Mouse (Mus musculus): Measurements from ENCODE around the gene Kansl2.

Kansl2 gene

DNA sequence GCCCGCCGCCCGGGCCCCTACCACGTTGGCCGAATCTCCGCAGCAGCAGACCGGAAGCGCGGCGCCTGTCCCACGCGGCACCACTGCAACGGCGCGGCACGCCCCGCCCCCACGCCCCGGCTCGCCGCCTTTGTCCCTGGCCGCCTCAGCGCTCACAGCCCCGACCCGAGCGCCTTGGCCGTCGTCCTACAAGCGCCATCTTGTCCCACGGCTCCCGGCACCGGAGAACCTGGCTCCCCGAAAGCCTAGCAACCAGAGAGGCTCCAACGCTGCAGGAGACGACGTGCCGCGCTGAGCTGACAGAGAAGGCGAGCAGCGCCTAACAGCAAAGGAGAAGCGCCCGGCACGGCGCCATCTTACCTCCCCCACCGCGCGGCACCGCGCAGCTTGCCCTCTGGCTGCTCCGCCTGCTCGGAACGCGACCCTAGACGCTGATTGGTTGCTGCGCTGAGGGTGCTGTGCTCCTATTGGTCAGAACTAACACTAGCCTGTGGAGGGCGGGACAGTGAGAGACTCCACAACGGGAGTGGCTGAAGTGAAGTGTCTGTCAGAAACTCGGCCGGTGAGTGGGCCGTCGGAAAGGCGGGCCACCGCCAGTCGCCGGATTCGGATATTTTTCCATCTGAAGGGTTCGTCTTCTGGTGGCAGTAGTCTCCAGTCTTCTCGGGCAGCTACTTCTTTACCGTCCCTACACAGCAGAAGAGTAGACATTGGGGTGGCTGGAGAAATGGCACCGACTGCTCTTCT is at the start of gene Kansl2:
TSS of gene Kansl2 (minus strand) at position 384 of the 747 bp plus-strand sequence.
- DNase-seq (ENCODE audit: low spot score in 2 of 2), result peak; percentile 98 to 99

DNA sequence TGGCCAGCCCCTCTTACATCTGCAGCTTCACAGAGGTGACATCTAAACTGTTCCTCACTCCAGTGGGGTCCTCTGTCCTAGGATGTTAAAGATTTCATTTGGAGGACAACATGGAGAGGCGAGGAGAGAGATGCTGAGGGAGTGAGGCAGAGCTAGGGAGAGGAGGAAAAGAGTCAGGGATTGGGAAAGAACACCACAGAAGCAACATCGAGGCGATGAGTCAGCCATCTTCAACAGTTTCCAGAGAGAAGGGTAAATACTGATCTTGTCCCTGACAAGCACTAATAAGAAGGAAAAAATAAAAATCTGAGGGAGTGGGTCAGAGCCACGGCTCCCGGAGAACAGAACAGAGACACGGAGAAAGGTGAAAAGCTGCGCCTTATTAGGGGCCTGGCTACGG is 48.9 kb upstream of the Kansl2 start:
- no peak for DNase-seq (ENCODE audit: low spot score in 2 of 2)

DNA sequence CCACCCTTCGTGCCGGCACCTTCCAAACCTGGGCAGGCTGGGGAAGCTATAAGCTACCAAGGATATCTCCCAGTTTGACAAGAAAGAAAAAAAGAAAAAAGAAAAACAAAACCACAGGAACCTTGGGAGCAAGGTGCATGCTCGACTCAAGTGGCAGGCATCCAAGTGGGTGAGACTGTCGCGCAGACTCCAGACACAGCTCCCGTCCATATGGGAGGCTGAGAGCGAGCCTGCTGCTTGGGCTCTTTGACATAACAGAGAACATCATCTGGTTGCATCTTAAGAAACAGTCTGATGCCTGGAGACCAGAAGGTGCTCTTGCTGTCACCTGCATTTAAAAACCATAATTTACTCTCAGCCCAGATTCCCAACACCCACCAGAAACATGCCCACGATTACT is 48.3 kb upstream of the Kansl2 start:
- no peak for DNase-seq (ENCODE audit: low spot score in 2 of 2)

DNA sequence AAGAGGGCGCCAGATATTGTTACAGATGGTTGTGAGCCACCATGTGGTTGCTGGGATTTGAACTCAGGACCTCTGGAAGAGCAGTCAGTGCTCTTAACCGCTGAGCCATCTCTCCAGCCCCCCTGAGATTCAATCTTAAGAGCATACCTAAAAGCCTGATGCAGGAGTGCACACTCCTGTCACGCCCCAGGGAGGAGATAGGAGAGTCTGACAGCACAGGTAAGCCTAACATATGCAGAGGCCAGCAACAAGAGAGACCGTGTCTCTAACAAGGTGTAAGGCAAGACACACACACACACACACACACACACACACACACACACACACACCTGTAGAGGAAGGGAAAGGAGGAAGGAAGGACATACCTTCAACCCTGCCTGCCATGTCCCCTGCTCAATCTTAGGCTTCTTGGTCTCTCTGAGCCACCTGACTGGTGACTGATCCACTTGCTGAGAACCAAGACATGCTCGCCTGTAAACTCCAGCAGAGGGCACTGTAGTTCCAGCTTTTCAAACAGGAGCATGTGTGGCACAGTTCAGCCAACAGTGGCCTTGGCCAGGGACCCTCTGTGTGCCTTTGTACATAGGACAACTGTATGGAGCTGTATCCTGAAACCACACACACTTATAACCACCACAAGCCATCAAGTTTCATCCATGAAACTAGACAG is 45.9 kb upstream of the Kansl2 start:
- DNase-seq (ENCODE audit: low spot score in 2 of 2), result peak; percentile 59 to 66

DNA sequence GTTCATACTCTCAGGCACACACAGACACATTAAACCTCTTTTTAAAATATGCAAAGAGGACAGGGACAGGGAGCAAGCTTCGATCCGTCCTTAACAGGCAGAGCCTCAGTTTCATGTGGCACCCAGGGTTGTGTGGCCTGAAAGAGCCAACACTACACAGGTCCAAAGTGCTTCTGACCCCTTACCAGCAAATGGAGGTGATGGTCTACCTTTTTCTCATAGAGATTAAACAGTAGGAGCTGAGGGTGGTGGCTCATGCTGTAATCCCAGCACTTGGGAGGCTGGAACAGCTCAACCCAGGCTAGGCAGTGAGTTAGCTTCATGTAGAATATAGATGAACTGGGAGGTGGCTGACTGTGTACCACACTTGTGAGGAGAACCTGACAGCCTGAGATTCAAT is 45.2 kb upstream of the Kansl2 start:
- no peak for DNase-seq (ENCODE audit: low spot score in 2 of 2)

DNA sequence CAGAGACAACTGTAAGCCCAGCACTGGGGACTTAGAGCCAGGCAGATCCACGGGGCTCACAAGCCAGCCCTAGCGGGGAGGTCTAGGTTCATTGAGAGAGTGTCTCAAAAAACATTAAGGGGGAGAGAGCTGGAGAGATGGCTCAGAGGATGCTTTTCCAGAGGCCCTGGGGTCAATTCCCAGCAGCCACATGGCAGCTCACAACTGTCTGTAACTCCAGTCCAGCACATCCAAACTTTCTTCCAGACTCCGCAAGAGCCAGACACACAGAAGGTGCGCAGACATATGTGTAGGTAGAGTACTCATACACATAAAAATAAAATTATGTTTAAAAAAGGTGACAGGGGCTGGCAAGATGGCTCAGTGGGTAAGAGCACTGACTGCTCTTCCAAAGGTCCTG is 39.2 kb upstream of the Kansl2 start:
- no peak for DNase-seq (ENCODE audit: low spot score in 2 of 2)

- no peak for DNase-seq (ENCODE audit: low spot score in 2 of 2)
These were observed 36.9 kb upstream of the Kansl2 start, which contains the start of the genes Ccnt1 and 4930415O20Rik for GRCm38 (mm10) chr15:98570873-98571538. TSS of gene Ccnt1 (minus strand) at chr15:98570923. TSS of gene 4930415O20Rik (plus strand) at chr15:98571004.

DNA sequence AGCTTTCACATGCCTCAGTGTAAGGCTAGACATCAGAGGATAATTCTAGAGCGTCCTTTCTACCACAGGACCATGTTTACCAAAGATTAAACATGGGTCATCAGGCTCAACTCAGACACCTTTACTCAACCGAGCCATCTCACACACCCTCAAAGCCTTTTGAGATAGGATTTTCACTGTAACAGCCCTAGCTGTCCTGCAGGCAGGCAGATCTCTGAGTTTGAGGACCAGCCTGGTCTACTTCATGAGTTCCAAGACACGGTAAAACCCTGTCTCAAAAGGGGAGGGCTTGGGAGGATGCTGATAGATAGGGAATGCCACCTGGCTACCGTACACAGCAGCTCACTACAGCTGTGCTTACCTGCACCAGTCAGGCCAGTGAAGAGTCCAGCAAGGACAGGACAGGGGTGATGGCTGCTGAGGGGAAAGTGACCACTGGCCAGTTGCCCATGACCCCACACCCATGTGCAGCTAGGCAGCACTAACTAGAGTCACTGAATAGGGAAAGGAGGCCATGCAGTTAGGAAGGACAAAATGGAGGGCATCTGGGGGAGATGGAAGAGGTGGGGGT is 35.8 kb upstream of the Kansl2 start:
- no peak for DNase-seq (ENCODE audit: low spot score in 2 of 2)

DNA sequence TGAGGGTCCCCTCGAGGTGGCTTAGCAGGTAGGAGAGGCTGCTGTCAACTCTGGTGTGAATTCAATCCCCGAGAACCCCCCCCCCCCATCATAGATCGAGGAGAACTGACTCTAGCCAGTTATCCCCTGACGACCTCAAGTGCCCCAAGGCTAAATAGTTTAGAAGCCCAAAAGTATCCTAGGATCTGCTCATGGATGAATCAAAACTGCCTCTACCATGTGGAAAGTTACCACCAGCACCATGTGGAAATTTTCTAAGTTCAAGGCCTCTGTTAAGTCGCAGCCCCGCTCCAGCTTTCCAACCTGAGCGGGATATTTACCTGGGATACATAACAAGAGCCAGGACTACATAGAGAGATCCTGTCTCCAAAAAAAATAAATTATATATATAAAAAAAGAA is 35.2 kb upstream of the Kansl2 start:
- no peak for DNase-seq (ENCODE audit: low spot score in 2 of 2)

DNA sequence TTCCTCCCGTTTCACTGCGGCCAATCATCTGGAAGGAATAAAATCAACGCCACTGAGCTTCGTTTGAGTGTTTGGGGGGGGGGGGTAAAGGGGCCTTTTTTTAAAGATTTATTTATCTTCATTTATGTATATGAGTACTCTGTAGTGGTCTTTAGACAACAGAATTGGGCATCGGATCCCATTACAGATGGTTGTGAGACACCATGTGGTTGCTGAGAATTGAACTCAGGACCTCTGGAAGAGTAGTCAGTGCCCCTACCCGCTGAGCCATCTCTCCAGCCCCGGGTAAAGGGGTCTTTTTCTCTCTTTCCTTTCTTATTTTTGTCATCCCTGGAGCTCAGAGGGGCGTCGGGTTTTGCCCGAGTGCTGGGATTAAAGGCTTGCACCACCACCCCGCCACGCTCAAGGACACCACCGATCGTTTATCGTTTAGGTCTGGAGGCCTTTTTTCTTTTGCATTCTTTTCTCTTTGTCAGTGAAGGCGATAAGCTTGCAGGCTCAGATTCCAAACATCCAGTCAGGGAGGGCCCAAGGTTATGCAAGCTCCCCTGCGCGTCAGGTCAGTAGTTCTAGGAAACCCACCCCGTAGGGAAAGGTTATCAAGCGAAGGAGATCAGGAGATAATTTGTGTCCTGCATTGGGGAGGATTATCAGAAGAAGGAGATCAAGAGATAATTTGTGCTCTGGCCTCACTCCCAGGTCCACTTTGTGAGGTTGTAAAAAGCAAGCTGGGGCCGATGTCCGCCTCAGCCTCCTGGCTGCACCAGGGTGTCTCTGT is 34.4 kb upstream of the Kansl2 start:
- DNase-seq (ENCODE audit: low spot score in 2 of 2), result no peak

- DNase-seq (ENCODE audit: low spot score in 2 of 2), result peak; percentile 99
These were observed 33.4 kb upstream of the Kansl2 start for GRCm38 (mm10) chr15:98567278-98568134.

GRCm38 (mm10) chr15:98566973-98567277 is 32.9 kb upstream of the Kansl2 start:
- DNase-seq (ENCODE audit: low spot score in 2 of 2), result no peak

DNA sequence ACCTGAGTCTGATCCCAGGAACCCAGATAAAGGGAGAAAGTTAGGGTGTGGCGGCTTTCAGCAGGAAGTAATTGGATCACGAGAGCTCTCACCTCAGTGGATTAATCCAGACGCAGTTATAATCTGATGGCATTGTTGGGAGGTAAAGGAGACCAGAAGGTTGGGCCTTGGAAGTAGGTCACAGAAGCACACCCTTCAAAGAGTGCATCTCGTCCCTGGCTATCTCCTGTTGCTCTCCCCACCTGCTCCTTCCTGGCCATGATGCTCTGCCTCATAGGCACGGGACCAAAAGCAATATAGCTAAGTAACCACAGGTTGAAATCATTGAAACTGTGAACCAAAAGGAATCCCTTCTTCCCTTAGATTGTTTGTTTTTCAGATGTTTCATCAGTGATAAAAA is 23.1 kb upstream of the Kansl2 start:
- DNase-seq (ENCODE audit: low spot score in 2 of 2), result no peak

DNA sequence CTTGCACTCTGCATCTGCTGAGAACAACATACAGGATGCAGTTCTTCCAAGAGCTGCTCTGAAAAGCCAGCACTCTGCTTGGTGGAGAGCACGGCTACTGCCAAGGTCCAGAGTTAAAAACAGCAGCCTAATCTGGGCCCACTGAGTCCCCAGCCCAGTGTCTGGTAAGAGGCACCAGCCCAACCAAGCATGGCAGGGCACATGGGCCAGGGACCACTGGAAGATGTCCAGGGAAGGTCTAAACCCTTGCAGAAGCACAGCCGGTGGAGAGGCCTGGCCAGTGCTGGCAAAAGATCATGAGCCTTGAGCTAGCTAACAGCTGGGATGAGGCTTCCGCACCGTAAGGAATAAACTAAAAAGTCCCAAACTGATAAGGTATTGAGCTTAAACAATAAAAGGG is 21.8 kb upstream of the Kansl2 start:
- no peak for DNase-seq (ENCODE audit: low spot score in 2 of 2)

- no peak for DNase-seq (ENCODE audit: low spot score in 2 of 2)
These were observed 18.7 kb upstream of the Kansl2 start for GRCm38 (mm10) chr15:98552758-98553157.

DNA sequence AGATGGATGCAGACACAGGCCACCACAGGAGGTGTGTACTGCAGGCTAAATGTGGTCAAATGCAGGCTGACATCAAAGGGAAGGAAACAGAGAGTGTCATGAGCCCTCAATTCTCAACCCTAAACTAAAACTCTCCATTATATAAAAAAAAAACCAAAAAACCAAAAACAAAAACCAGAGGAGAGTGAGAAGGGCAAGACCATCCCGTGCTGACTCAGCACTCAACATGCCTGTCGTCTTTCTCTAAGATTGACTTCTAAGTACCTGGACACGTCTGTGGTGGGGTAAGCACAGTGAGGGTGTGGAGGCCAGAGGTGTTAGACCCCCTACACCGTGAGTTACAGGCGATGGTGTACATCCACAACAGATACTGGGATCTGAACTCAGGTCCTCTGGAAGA is 12.8 kb upstream of the Kansl2 start:
- DNase-seq (ENCODE audit: low spot score in 2 of 2), result no peak

DNA sequence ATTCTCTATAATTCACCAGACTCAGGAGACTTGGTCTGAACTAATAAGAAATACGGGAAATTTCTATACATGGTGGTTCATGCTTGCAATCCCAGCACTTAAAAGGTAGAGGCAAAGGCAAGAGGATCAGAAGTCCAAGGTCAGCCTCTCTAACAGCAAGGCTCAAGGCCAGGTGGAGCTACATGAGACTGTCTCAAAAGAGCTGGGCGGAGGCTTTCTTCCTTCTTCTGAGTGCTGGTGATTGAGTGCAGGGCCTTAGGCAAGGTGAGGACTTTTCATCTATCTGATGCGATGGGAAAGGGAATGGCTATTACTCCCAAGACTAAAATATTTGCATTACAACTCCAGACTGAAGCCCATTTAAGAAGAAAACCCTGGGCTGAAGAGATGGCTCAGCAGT is 11.1 kb upstream of the Kansl2 start:
- no peak for DNase-seq (ENCODE audit: low spot score in 2 of 2)

- no peak for DNase-seq (ENCODE audit: low spot score in 2 of 2)
These were observed 9.3 kb upstream of the Kansl2 start for GRCm38 (mm10) chr15:98543341-98543740.

- no peak for DNase-seq (ENCODE audit: low spot score in 2 of 2)
These were observed 7.0 kb upstream of the Kansl2 start for GRCm38 (mm10) chr15:98541064-98541463.

DNA sequence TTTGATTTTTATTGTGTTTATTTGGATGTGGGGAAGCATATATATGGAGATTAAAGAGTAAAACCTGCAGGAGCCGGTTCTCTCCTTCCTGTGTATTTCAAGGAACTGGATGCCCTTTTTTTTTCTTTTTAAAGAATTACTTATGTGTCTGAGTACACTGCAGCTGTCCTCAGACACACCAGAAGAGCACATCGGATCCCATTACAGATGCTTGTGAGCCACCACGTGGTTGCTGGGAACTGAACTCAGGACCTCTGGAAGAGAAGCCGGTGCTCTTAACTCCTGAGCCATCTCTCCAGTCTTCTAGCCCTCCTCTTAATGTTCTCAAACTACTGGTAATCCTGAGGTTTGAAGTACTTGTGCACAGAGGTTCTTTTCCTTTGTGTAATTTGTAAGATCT is 3.9 kb upstream of the Kansl2 start:
- no peak for DNase-seq (ENCODE audit: low spot score in 2 of 2)
